Mouse (Mus musculus) kidney, postnatal 14 days (tissue): Measurements from ENCODE around the gene Unc45a.

Experiments
- DNase-seq: peaks from one replicate; pipeline ENCODE4 v3.0.0; 2022; ENCODE audit warnings: mixed read lengths

Gene Unc45a

GRCm38 (mm10) chr7:80324043-80324815 is 16.6 kb downstream of the Unc45a start, which contains the start of gene Rccd1:
TSS of gene Rccd1 (minus strand) at chr7:80324454.
- DNase-seq: peak; percentile 96

- no peak for DNase-seq
These were observed 17.5 kb downstream of the Unc45a start for GRCm38 (mm10) chr7:80323336-80323735.

GRCm38 (mm10) chr7:80319846-80320496 is 20.8 kb downstream of the Unc45a start:
- DNase-seq: no peak

- DNase-seq: no peak
These were observed 22.1 kb downstream of the Unc45a start for GRCm38 (mm10) chr7:80318670-80319069.

- peak; percentile 25 for DNase-seq
These were observed 23.2 kb downstream of the Unc45a start for GRCm38 (mm10) chr7:80317439-80318115.

GRCm38 (mm10) chr7:80315733-80316132 is 25.1 kb downstream of the Unc45a start:
- no peak for DNase-seq

GRCm38 (mm10) chr7:80310771-80311170 is 30.0 kb downstream of the Unc45a start:
- no peak for DNase-seq

GRCm38 (mm10) chr7:80307766-80308165 is 33.0 kb downstream of the Unc45a start:
- no peak for DNase-seq

- no peak for DNase-seq
These were observed 39.3 kb downstream of the Unc45a start for GRCm38 (mm10) chr7:80301522-80301921.

GRCm38 (mm10) chr7:80299568-80299967 is 41.2 kb downstream of the Unc45a start:
- DNase-seq: no peak

GRCm38 (mm10) chr7:80298754-80299153 is 42.1 kb downstream of the Unc45a start:
- no peak for DNase-seq

GRCm38 (mm10) chr7:80297041-80297440 is 43.8 kb downstream of the Unc45a start:
- no peak for DNase-seq

- DNase-seq: no peak
These were observed 44.3 kb downstream of the Unc45a start for GRCm38 (mm10) chr7:80296462-80296861.

- peak; percentile 8 for DNase-seq
These were observed 45.8 kb downstream of the Unc45a start for GRCm38 (mm10) chr7:80294764-80295648.

- peak; percentile 99 for DNase-seq
These were observed 46.6 kb downstream of the Unc45a start, which contains the start of gene Prc1 for GRCm38 (mm10) chr7:80294062-80294763. TSS of gene Prc1 (plus strand) at chr7:80294450.

- no peak for DNase-seq
These were observed 53.1 kb downstream of the Unc45a start for GRCm38 (mm10) chr7:80287736-80288135.

- DNase-seq: no peak
These were observed 55.1 kb downstream of the Unc45a start for GRCm38 (mm10) chr7:80285725-80286124.

- DNase-seq: no peak
These were observed 56.4 kb downstream of the Unc45a start for GRCm38 (mm10) chr7:80284391-80284790.

GRCm38 (mm10) chr7:80283226-80283918 is 57.4 kb downstream of the Unc45a start:
- DNase-seq: no peak

- DNase-seq: no peak
These were observed 59.2 kb downstream of the Unc45a start for GRCm38 (mm10) chr7:80281646-80282045.

- no peak for DNase-seq
These were observed 59.8 kb downstream of the Unc45a start for GRCm38 (mm10) chr7:80280998-80281397.
